Mouse (Mus musculus): ENCODE measurements around the gene Lclat1.

GRCm38 (mm10) chr17:73164121-73164520 lies 56.3 kb downstream of the Lclat1 start:
- TF ChIP-seq CTCF (IDR thresholded peaks at IDR 0.05; ENCODE audit: low read depth, low read length) = no peak
- no peak for TF ChIP-seq POLR2A (IDR thresholded peaks at IDR 0.05; ENCODE audit: borderline replicate concordance, low read depth, low read length)

Data from bone marrow macrophage, adult 2 months (primary cell).